18 mouse cellular contexts compared by ENCODE assay signal in genomic region chr17:49939146-49939545, GRCm38 (mm10).
"Had no signal": no experiment of that assay in that cellular context is flagged by ENCODE, and none has a peak within 500 bp of the region (broad histone marks: within the 10 kb centered on the region; RNA-seq: fewer than 3 reads in every experiment).

No protein-coding gene starts in this region.

- H3K27me3 ChIP-seq: neural tube, embryonic 12.5 days; stomach, embryonic 15.5 days had no signal

- DNase-seq: kidney, adult 8-10 months; kidney, postnatal 25 days; layer of hippocampus, adult 9-11 months; liver, embryonic 13.5 days; lung, embryonic 14.5 days; right cerebral cortex, adult 18-20 months; right cerebral cortex, postnatal 14 days; right cerebral cortex, postnatal 4 days; thymus, postnatal 25 days had no signal

- H3K36me3 ChIP-seq: liver, embryonic 13.5 days; midbrain, embryonic 12.5 days; midbrain, embryonic 15.5 days; neural tube, embryonic 12.5 days; neural tube, embryonic 15.5 days; stomach, embryonic 15.5 days had no signal

- H3K9ac ChIP-seq: liver, embryonic 13.5 days; lung, embryonic 14.5 days; midbrain, embryonic 12.5 days; midbrain, embryonic 15.5 days; neural tube, embryonic 12.5 days; neural tube, embryonic 15.5 days; stomach, embryonic 15.5 days had no signal

- ATAC-seq: lung, postnatal 0 days; midbrain, embryonic 15.5 days had no signal

- H3K27ac ChIP-seq: kidney, postnatal 0 days; layer of hippocampus, adult 2 months; liver, embryonic 13.5 days; macrophage; midbrain, embryonic 12.5 days; midbrain, embryonic 15.5 days; neural tube, embryonic 12.5 days; neural tube, embryonic 15.5 days; stomach, embryonic 15.5 days had no signal

- H3K4me3 ChIP-seq: layer of hippocampus, adult 2 months; liver, embryonic 13.5 days; midbrain, embryonic 12.5 days; midbrain, embryonic 15.5 days; neural tube, embryonic 12.5 days; neural tube, embryonic 15.5 days; stomach, embryonic 15.5 days had no signal

- H3K4me2 ChIP-seq: liver, embryonic 13.5 days; lung, embryonic 14.5 days; midbrain, embryonic 12.5 days; midbrain, embryonic 15.5 days; neural tube, embryonic 12.5 days; neural tube, embryonic 15.5 days; stomach, embryonic 15.5 days had no signal

- H3K4me1 ChIP-seq: liver, embryonic 13.5 days; midbrain, embryonic 15.5 days; neural tube, embryonic 15.5 days; stomach, embryonic 15.5 days had no signal

- H3K9me3 ChIP-seq: liver, embryonic 13.5 days; midbrain, embryonic 12.5 days; midbrain, embryonic 15.5 days; neural tube, embryonic 12.5 days; neural tube, embryonic 15.5 days; stomach, embryonic 15.5 days had no signal
